Mouse (Mus musculus) retina, postnatal 7 days (tissue): ENCODE results near the gene 4930432M17Rik.

Experiments
- DNase-seq: peaks from one replicate; pipeline ENCODE4 v3.0.0-alpha.2; 2012; ENCODE audit warnings: low read depth, low spot score

The 4930432M17Rik gene

GRCm38 (mm10) chr3:121707106-121707505 is 36.5 kb downstream of the 4930432M17Rik start:
- DNase-seq: no peak

- no peak for DNase-seq
These were observed 40.5 kb downstream of the 4930432M17Rik start for GRCm38 (mm10) chr3:121710894-121711531.

GRCm38 (mm10) chr3:121712222-121712621 is 41.7 kb downstream of the 4930432M17Rik start:
- no peak for DNase-seq

GRCm38 (mm10) chr3:121713151-121713701 is 42.7 kb downstream of the 4930432M17Rik start:
- DNase-seq: no peak

GRCm38 (mm10) chr3:121713816-121714215 is 43.3 kb downstream of the 4930432M17Rik start:
- no peak for DNase-seq

- DNase-seq: no peak
These were observed 43.9 kb downstream of the 4930432M17Rik start for GRCm38 (mm10) chr3:121714461-121714860.

GRCm38 (mm10) chr3:121715336-121715735 is 44.8 kb downstream of the 4930432M17Rik start:
- no peak for DNase-seq

GRCm38 (mm10) chr3:121715741-121716459 is 45.3 kb downstream of the 4930432M17Rik start:
- no peak for DNase-seq

GRCm38 (mm10) chr3:121716480-121716879 is 45.9 kb downstream of the 4930432M17Rik start:
- DNase-seq: no peak

GRCm38 (mm10) chr3:121718679-121719078 is 48.1 kb downstream of the 4930432M17Rik start:
- DNase-seq: no peak

- no peak for DNase-seq
These were observed 49.1 kb downstream of the 4930432M17Rik start for GRCm38 (mm10) chr3:121719701-121720100.

- no peak for DNase-seq
These were observed 50.5 kb downstream of the 4930432M17Rik start for GRCm38 (mm10) chr3:121720801-121721690.

- DNase-seq: no peak
These were observed 51.1 kb downstream of the 4930432M17Rik start for GRCm38 (mm10) chr3:121721691-121722070.

- DNase-seq: peak; percentile 51
These were observed 52.6 kb downstream of the 4930432M17Rik start, which contains the start of gene F3 for GRCm38 (mm10) chr3:121722971-121723844. Gene F3, plus strand, starts transcription at chr3:121723537.

GRCm38 (mm10) chr3:121723968-121724524 is 53.5 kb downstream of the 4930432M17Rik start:
- no peak for DNase-seq

- DNase-seq: no peak
These were observed 54.0 kb downstream of the 4930432M17Rik start for GRCm38 (mm10) chr3:121724553-121724952.

- no peak for DNase-seq
These were observed 55.1 kb downstream of the 4930432M17Rik start for GRCm38 (mm10) chr3:121725651-121726050.

- no peak for DNase-seq
These were observed 59.1 kb downstream of the 4930432M17Rik start for GRCm38 (mm10) chr3:121729678-121730077.
